Mouse (Mus musculus) cerebral cortex, adult 2 months (tissue): Measurements from ENCODE around the gene Lime1.

Experiments used
- WGBS: fragments of 180-500 bp; shearing (Covaris S2); methylation state at CpG from one replicate; pipeline ENCODE4 v1.1.7; 2018; 5-methylcytosine and 5-hydroxymethylcytosine counted together

Lime1 gene

GRCm38 (mm10) chr2:181379778-181380177 lies at the start of gene Lime1:
Gene Lime1, plus strand, starts transcription at chr2:181380078.
- WGBS, result 95% methylated on average over 12 of the region's 12 CpGs

GRCm38 (mm10) chr2:181334023-181334422 lies 45.9 kb upstream of the Lime1 start:
- 47% methylated on average over 3 of the region's 3 CpGs for WGBS

GRCm38 (mm10) chr2:181340426-181340825 lies 39.5 kb upstream of the Lime1 start:
- WGBS, result 82% methylated on average over 4 of the region's 4 CpGs

DNA sequence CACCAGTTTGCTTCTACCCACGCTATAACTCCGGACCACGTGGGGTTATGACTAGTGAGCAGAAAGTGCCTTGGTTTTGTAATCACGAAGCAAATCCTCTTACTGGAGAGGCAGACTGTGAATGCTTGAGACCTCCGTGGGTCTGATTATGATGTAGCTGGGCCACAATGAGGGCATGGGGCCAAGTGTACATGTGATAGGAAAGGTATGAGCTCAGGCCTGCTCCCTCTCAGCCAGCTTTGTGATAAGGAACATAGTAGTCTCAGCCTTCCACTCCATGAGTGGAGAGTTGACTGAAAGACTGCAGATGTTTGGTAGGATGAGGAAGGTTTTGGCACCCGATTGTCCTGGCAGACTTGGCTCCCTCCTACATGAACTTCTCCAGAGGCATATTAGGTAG lies 37.1 kb upstream of the Lime1 start:
- 97% methylated on average over 6 of the region's 6 CpGs for WGBS

- WGBS, result 53% methylated on average over 3 of the region's 3 CpGs
Observed at GRCm38 (mm10) chr2:181356780-181357179, 23.1 kb upstream of the Lime1 start.

DNA sequence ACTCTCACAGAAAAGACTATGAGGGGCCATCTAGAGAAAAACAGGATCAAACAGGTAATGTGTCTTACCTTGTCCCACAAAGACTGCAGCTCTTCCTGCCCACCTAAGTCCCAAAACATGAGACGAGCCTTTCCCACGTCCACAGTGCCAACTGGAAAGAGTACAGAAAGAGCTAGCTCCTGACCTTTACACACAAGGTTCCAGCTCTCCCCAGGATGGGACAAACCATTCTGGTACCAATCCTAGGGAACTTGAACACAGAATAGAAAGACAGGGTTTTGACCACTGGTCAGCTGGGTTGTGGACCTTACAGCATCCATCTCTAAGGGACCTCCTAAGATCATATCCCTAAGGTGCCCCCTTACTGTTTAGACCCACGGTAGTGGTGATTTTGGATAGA lies 15.9 kb upstream of the Lime1 start:
- WGBS, result 70% methylated on average over 3 of the region's 3 CpGs

GRCm38 (mm10) chr2:181364487-181364859 lies 15.4 kb upstream of the Lime1 start:
- 7% methylated on average over 14 of the region's 14 CpGs for WGBS

- WGBS, result under 1% methylated on average over 69 of the region's 71 CpGs
Observed at GRCm38 (mm10) chr2:181364860-181365596, 14.8 kb upstream of the Lime1 start, which contains the start of the genes Zgpat and Arfrp1. Gene Zgpat, plus strand, starts transcription at chr2:181364928. Gene Arfrp1, minus strand, starts transcription at chr2:181365404.

DNA sequence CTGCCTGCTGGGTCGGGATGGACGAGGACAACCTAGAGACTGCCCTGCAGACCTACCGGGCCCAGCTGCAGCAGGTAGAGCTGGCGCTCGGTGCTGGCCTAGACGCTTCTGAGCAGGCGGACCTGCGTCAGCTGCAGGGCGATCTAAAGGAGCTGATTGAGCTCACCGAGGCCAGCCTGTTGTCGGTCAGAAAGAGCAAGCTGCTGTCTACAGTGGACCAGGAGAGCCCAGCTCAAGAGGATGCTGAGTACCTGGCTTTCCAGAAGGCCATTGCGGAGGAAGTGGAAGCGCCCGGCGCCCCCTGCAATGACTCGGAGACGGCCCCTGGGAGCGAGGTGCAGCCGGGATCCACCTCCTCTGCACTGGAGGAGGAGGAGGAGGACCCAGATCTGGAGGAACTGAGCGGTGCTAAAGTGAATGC lies 14.2 kb upstream of the Lime1 start:
- 0% methylated on average over 20 of the region's 20 CpGs for WGBS

DNA sequence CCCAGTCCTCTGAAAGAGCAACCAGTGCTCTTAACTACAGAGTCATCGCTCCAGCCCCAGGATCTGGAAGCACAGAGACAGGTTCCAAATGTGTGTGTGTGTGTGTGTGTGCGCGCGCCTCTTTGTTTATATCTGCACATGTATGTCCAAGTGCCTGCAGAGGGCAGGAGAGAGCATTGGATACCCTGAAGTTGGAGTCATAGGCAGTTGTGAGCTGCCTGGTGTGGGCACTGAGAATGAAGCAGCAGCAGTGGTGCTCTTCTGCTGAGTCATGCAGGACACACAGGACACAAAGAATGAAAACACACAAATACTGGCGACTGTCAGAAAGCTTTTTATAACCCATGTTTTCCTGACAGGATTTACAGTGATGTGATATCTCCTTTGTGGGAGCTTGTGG lies 9.9 kb upstream of the Lime1 start:
- WGBS, result 90% methylated on average over 5 of the region's 5 CpGs

DNA sequence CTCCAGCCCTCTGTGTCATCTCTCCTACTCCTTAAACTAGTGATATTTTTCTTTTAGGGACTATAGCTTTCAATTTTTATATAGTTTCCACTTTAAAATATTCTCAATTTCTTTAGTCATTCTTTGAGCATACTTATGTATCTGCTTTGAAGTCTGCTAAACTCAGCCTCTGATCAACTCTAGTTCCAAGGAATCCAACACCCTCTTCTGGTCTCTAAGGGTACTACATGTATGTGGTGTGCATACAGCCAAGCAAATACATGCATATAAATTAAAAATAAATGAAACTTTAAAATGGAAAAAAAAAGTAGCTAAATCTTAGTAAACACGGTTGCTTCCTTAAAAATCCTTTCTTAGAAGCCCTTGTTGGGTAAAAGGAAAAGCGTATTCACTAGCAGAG lies 4.1 kb upstream of the Lime1 start:
- WGBS, result 90% methylated on average over 2 of the region's 2 CpGs

GRCm38 (mm10) chr2:181377230-181377629 lies 2.6 kb upstream of the Lime1 start:
- 62% methylated on average over 2 of the region's 2 CpGs for WGBS

DNA sequence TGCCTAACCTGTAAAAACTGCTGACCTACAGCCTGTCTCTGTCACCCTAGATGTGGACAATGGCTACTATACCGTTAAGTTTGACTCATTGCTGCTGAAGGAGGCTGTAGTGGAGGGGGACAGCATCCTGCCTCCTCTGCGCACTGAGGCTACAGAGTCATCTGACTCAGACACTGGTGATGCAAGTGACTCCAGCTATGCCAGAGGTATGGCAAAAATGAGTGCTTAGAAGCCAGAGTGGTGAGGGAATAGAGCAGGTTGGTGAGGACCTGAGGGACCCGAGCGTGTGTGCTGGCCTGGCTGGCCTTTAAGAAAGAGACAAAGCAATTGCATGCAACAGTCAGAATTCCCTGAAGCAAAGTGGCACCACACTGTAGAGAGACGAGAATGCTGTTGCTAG lies 1.2 kb upstream of the Lime1 start:
- 86% methylated on average over 5 of the region's 5 CpGs for WGBS

DNA sequence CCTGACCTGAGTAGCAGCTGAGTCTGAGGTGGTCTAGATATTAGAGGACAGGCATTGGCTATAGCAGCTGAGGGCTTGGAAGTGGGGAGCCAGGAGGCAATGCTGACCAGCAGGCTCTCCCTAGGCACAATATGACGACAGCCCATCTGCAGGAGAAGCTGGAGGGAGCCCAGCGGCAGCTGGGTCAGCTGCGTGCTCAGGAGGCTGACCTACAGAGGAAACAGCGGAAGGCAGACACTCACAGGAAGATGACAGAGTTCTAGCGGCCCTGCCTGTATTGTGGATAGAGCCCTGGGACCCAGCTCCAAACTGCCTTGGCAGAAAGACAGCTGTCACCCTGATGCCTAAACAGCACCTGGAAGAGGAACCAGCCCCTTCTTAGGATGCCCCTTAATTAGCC lies 373 bp downstream of the Lime1 start:
- 75% methylated on average over 5 of the region's 5 CpGs for WGBS

GRCm38 (mm10) chr2:181381107-181381506 lies 1.2 kb downstream of the Lime1 start:
- WGBS, result 87% methylated on average over 5 of the region's 5 CpGs

- WGBS, result 83% methylated on average over 6 of the region's 6 CpGs
Observed at GRCm38 (mm10) chr2:181381631-181382306, 1.9 kb downstream of the Lime1 start.

- 92% methylated on average over 7 of the region's 7 CpGs for WGBS
Observed at GRCm38 (mm10) chr2:181384463-181384862, 4.6 kb downstream of the Lime1 start.

DNA sequence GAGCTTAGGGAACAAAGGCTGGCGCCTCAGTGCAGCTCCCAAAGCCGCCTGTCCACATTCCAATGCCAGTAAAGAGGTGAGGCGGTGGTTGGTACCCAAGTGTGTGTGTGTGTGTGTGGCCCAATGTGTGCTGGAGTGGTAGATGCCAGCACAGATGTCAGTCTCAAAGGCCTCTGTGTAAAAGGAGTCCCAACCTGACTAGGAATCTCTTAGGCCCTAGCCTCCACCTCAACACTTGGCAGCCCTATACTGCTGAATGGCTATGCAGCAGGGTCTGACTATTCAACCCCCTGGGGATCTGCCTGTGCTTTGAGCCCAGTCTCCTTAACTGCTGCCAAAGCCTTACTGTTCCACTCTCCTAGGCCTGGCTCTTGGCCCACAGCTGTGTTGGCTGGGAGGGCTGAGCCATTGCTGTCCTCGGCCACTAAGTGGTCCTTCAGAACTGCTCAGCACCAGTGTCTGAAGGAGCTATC lies 5.1 kb downstream of the Lime1 start:
- 65% methylated on average over 4 of the region's 4 CpGs for WGBS

GRCm38 (mm10) chr2:181385885-181386284 lies 6.0 kb downstream of the Lime1 start:
- 14% methylated on average over 3 of the region's 3 CpGs for WGBS

GRCm38 (mm10) chr2:181386663-181387210 lies 6.9 kb downstream of the Lime1 start:
- WGBS, result 62% methylated on average over 4 of the region's 4 CpGs

- WGBS, result 65% methylated on average over 4 of the region's 4 CpGs
Observed at GRCm38 (mm10) chr2:181390136-181390870, 10.4 kb downstream of the Lime1 start.

GRCm38 (mm10) chr2:181391022-181391421 lies 11.1 kb downstream of the Lime1 start:
- 88% methylated on average over 15 of the region's 15 CpGs for WGBS
